Mouse (Mus musculus) monocyte, adult 5-6 weeks (primary cell): ENCODE results near the gene Rfxank. TPM values are rescaled to one million over a fixed set of nuclear protein-coding genes. Genes with fewer than 3 reads are reported as not detected.

Source experiments
- ATAC-seq: fragments of 153-309, 156-312 bp; replicated peaks from 2 replicates; pipeline ENCODE4 v1.8.0; 2017; ENCODE audit warnings: mild to moderate bottlenecking; ENCODE audit not compliant: low TSS enrichment, insufficient number of reproducible peaks, severe bottlenecking, poor library complexity, low FRiP score
- total RNA-seq: library from RNA; stranded (forward); fragments of 200-1000, 200-491, 200-594 nt; gene quantifications from 3 replicates; pipeline ENCODE4 v1.2.3, GENCODE M21; 2017

Gene Rfxank
- total RNA-seq, 1 experiment from 2014 or later = 12.5 TPM

GRCm38 (mm10) chr8:70157240-70157800 is 18.4 kb upstream of the Rfxank start:
- no peak for ATAC-seq

GRCm38 (mm10) chr8:70152537-70153257 is 13.7 kb upstream of the Rfxank start:
- peak; percentile 81; the same call in 1 of the 2 replicates for ATAC-seq

DNA sequence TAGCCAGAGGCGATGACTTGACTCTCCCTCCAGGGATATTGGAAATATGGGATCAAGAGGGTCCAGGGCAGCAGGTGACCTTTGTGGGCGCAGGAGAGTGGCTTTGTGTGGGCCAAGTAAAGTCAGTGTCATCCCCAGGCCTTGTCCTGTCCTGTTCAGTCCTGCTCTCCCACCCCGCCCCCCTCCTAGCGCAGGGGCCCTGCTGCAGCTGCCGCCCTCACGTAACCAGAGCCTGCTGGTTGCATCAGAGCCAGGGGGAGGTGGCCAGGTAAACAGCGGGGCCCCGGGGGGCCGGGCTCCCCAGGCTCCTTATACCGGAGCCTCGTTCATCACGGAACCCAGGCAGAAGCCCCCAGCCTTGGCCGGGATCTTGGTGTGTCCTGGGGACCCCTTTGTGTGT is 11.2 kb upstream of the Rfxank start:
- ATAC-seq = no peak

DNA sequence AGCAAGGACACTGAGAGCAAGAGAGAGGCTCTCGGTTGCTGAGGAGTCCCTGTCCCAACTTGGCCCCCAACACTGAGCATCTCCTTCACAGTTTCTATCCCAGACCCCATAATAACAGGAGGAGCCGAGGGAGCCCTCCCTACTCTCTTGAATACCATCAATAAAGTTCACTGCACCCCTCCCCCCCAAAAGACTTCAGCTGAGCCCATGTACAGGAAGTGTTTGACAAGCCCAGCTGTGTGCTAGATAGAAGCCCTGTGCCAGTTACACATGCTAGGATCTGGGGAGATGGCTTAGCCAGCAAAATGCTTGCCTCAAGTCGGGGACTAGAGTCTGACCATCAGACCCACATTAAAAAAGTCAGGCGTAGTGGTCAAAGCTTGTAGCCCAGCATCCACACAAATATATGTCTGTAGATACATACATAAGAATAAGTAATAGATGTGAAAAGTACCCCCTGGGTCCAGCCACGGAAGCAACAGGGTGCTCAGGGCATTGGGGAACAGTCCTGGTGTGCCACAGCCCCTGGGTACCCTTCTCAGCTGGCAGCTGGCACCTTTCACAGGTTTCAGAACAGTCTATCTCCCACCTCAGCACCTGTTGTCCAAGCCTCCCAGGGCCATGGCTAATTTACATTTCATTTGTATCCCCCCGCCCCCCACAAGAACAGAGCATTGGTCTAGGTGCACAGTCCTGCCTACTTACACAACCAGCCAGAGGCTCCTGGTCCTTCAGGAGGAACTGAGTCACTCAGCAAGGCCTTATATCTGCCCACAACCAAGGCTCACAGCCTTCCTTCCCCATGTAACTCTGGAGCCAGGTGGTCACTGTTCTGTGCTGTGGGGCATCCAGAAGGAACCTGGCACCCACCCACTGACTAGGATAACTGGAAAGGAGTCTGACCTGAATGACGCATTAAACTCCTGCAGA is 9.0 kb upstream of the Rfxank start:
- ATAC-seq = no peak

GRCm38 (mm10) chr8:70139981-70140380 is 1.0 kb upstream of the Rfxank start:
- no peak for ATAC-seq

DNA sequence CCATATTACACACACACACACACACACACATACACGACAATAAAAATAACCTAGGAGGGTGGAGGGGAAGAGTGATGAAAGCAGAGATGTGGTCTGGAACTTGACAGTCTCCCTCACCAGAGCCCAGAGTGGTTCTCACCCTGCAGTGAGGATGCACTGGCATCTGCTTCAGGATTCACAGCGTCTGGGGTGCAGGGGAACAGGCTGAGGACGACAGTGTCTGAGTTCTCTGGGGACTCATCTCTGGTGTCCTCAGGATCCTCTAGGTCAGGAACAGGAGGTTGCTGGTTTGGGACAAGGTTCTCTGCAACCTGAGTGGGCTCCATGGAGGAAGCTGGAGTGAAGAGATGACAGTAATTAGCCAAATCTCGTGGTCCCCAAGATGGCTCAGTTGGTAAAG is 1.1 kb downstream of the Rfxank start:
- no peak for ATAC-seq

DNA sequence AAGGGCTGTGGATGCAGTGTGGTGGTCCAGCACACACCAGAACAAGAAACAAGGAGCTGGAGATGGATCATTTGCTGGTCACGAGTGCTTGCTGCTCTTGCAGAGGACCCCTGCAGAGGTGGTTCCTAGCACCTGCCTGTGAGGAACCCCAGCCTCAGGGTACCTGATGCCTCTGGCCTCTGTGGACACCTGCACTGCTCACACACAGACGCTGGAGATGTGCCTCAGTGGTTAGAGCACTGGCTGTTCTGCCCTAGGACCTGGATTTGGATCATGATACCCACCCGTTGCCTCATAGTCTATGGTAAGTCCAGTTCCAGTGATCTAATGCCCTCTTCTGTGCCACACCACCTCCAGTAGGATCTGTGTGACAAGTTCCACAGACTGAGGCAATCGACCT is 2.4 kb downstream of the Rfxank start:
- ATAC-seq = no peak

DNA sequence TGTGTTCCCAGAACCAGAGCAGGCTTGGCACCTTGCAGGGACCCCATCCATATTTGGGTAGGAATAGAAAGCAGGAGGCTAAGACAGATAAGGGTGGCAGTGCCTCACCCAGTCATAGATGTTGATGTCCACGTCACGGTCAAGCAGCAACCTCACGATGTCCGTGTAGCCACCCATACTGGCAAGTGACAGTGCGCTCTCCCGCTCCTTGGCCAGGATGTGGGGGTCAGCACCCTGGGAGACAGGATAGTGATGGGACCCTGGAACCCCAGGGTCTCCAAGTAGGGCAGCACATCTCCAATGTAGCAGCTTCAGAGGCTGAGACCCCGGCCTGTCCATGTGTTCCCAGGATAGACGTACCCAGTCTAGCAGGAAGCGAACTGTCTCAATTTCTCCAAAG is 4.0 kb downstream of the Rfxank start:
- ATAC-seq = no peak

- no peak for ATAC-seq
Measured at GRCm38 (mm10) chr8:70134086-70134485, 4.9 kb downstream of the Rfxank start.

- peak; percentile 85 for ATAC-seq
Measured at GRCm38 (mm10) chr8:70131166-70131883, 7.6 kb downstream of the Rfxank start, which contains the start of gene Nr2c2ap. Gene Nr2c2ap, plus strand, starts transcription at chr8:70131333.

DNA sequence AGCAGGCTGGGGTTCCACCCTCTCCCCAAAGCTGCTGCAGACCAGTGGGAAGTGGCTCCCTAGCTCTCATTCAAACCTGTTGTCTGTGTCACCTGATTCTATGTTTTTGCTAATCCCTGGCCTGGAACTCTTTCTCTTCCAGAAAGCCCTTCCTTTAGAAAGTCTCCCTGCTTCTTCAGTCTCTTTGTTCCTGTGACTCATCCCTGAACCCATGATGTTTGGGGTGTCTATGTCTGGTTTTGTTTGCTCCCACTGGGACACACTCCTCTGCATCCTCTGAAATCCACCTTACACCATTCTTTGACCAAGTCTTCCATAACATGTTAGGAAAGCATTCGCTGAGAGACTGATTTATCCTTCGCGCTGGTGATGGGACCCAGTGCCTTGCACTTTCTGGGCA is 8.9 kb downstream of the Rfxank start:
- ATAC-seq = no peak

DNA sequence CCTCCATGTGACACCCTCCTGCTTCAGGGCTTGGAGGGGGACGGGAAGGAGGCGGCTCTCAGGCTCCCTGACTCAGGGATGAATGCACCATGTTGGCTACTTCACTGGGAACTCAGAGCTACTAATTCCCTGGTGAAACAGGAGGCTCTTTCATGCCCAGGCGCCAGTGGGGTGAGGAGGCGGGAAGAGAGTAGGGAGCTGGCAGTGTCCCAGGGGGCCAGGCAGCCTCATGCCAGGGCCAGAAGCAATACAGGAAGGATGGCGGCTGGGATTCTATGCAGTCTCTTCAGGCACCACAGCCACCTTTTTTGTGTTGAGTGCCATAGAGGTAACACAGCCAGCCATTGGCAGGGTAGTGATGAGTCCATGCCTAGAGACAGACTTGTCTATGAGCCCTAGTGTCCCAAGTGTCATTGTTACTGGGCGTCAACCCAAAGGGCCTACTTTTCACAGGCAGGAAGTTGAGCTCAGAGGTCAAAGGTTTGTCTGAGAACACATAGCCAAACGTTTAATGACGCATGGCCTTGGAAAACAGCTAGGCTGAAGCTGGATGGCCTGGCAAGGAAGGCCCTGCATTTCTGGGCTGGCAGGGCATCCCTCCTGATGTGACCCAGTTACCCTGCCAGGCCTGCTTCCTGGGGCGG is 9.5 kb downstream of the Rfxank start:
- ATAC-seq = no peak

DNA sequence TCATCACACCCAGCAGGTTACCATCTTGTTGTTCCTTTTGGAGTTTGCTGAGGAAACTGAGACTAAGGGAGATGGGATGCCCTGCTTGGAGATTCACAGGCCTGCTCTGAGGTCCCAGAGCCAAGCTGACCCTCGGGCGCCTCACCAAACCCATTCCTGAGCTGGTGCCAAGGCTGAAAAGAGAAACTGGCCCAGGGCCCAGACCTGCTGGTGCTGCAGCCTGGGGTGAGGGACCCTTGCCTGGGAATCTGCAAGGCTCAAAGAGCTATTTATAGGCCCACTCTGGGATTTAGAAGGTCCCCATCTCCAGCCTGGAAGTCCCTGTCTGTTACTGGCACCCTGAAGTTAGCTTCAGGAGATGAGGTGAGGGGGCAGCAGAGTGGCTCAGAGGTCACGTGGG is 10.5 kb downstream of the Rfxank start:
- no peak for ATAC-seq

- no peak for ATAC-seq
Measured at GRCm38 (mm10) chr8:70124992-70125391, 14.0 kb downstream of the Rfxank start.

- ATAC-seq = no peak
Measured at GRCm38 (mm10) chr8:70122863-70123262, 16.1 kb downstream of the Rfxank start.

GRCm38 (mm10) chr8:70120667-70121066 is 18.3 kb downstream of the Rfxank start, which contains the start of gene Ncan:
Gene Ncan, minus strand, starts transcription at chr8:70120873.
- no peak for ATAC-seq

GRCm38 (mm10) chr8:70118726-70119700 is 19.9 kb downstream of the Rfxank start:
- no peak for ATAC-seq
